Mouse (Mus musculus): ENCODE results near the gene Cnga2. TPM values are rescaled to one million over a fixed set of nuclear protein-coding genes. Genes with fewer than 3 reads are reported as not detected.

Gene Cnga2
- polyA plus RNA-seq, 2 experiments = 0.30 to 0.49 TPM

DNA sequence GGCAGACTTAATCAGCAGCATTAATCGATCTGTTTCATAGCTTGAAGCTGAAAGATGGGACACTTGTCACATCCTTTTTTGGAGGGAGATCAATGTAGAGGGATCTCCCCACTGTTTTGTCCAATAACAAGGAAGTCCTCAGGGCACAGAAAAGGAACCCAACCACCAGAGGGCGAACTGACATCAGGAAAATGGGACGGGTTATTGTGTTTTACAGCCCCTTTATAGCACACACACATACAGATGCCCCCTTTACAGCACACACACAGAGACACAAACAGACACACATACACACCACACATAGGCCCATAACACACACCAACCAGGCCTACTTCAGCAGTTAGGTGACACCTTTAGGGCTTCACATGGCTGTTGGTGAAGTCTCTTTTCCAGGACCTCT lies 21.2 kb downstream of the Cnga2 start:
- H3K36me3 ChIP-seq (ENCODE audit: control insufficient read depth, insufficient read depth, low read length) = no peaks in the 10 kb centered on the region
- DNase-seq (ENCODE audit: low spot score) = no peak
- no peak overlapping the region for H3K4me3 ChIP-seq (replicated peaks; ENCODE audit: low read length)
- no peak for TF ChIP-seq POLR2A (IDR thresholded peaks at IDR 0.05; ENCODE audit: borderline replicate concordance, extremely low read depth, insufficient read depth, insufficient read length)
- H3K4me1 ChIP-seq (ENCODE audit: control insufficient read depth, insufficient read depth, low read length) = no peaks in the 10 kb centered on the region
- no peak for ATAC-seq (ENCODE audit: low FRiP score, low read depth)
- H3K9ac ChIP-seq (ENCODE audit: low read depth, low read length, severe bottlenecking) = no peak overlapping the region
- no peak overlapping the region for H3K27ac ChIP-seq (replicated peaks; ENCODE audit: low read depth, low read length)
- H3K27me3 ChIP-seq (ENCODE audit: control insufficient read depth, insufficient read depth, low read length) = no peaks in the 10 kb centered on the region
- no peak overlapping the region for H3K4me2 ChIP-seq (replicated peaks; ENCODE audit: low read depth, low read length, severe bottlenecking)
- H3K9me3 ChIP-seq (ENCODE audit: control insufficient read depth, low read length) = no peaks in the 10 kb centered on the region
- WGBS = 33% methylated on average over 3 of the region's 3 CpGs

DNA sequence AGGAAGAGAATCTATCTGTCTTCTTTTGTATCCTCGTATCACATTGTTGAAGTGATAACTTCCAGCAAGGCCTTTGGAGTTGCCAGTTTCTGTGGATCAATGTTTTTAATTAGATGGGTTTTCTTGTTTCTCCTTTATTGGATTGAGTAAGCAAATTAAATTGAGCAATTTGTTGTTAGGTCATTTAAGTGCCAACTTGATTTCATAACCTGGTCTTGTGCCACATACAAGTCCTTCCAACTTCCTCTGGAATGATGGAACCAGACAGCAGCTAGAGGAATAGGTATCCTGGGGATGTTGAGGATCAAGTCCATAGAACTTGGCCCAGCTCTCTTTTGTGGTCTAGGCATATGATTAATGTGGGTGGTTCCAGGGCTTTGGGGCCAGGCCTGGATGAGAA lies 30.6 kb downstream of the Cnga2 start:
- ATAC-seq (ENCODE audit: low FRiP score, low read depth) = no peak
- H3K4me3 ChIP-seq (replicated peaks; ENCODE audit: low read length) = no peak overlapping the region
- no peaks in the 10 kb centered on the region for H3K4me1 ChIP-seq (ENCODE audit: control insufficient read depth, insufficient read depth, low read length)
- H3K9ac ChIP-seq (ENCODE audit: low read depth, low read length, severe bottlenecking) = no peak overlapping the region
- no peak for TF ChIP-seq POLR2A (IDR thresholded peaks at IDR 0.05; ENCODE audit: borderline replicate concordance, extremely low read depth, insufficient read depth, insufficient read length)
- no peaks in the 10 kb centered on the region for H3K27me3 ChIP-seq (ENCODE audit: control insufficient read depth, insufficient read depth, low read length)
- WGBS = 85% methylated on average over 1 of the region's 1 CpGs
- no peak for DNase-seq (ENCODE audit: low spot score)
- H3K9me3 ChIP-seq (ENCODE audit: control insufficient read depth, low read length) = no peaks in the 10 kb centered on the region
- no peaks in the 10 kb centered on the region for H3K36me3 ChIP-seq (ENCODE audit: control insufficient read depth, insufficient read depth, low read length)
- H3K4me2 ChIP-seq (replicated peaks; ENCODE audit: low read depth, low read length, severe bottlenecking) = no peak overlapping the region
- no peak overlapping the region for H3K27ac ChIP-seq (replicated peaks; ENCODE audit: low read depth, low read length)

DNA sequence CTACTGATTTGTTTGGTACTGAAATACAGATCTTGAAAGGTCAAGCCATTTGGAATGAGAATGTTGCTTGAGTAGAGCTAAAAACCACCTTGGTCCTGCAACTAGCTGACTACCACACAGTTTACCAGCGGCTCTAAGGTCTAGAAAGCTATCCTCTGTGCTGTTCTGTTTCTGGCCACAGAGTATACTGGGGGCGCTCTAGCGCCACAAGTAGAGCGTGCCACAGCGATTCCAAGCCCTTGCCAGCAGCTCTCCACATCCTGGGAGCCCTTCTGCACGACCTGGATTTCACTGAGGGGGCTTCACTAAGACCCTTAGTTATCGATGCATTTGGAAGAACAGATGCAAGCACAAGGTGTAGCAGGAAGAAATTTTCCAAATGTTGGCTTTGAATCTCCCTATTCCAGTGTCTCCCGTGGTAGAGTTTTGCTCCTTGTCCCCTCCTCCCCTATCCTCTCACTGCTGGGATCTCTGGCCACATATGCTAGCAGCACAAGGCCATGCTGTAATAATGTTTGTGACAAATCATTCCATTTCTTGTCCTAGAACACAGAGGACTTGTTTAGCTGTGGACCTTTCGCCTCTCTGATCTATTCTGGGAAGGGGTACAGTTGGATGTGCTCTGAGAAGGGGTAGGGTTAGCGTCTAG lies 31.2 kb downstream of the Cnga2 start:
- no peaks in the 10 kb centered on the region for H3K4me1 ChIP-seq (ENCODE audit: control insufficient read depth, insufficient read depth, low read length)
- H3K4me3 ChIP-seq (replicated peaks; ENCODE audit: low read length) = no peak overlapping the region
- no peaks in the 10 kb centered on the region for H3K9me3 ChIP-seq (ENCODE audit: control insufficient read depth, low read length)
- H3K4me2 ChIP-seq (replicated peaks; ENCODE audit: low read depth, low read length, severe bottlenecking) = no peak overlapping the region
- TF ChIP-seq POLR2A (IDR thresholded peaks at IDR 0.05; ENCODE audit: borderline replicate concordance, extremely low read depth, insufficient read depth, insufficient read length) = no peak
- H3K9ac ChIP-seq (ENCODE audit: low read depth, low read length, severe bottlenecking) = no peak overlapping the region
- ATAC-seq (ENCODE audit: low FRiP score, low read depth) = no peak
- 38% methylated on average over 10 of the region's 10 CpGs for WGBS
- H3K27me3 ChIP-seq (ENCODE audit: control insufficient read depth, insufficient read depth, low read length) = no peaks in the 10 kb centered on the region
- H3K36me3 ChIP-seq (ENCODE audit: control insufficient read depth, insufficient read depth, low read length) = no peaks in the 10 kb centered on the region
- DNase-seq (ENCODE audit: low spot score) = peak; percentile 29
- no peak overlapping the region for H3K27ac ChIP-seq (replicated peaks; ENCODE audit: low read depth, low read length)

DNA sequence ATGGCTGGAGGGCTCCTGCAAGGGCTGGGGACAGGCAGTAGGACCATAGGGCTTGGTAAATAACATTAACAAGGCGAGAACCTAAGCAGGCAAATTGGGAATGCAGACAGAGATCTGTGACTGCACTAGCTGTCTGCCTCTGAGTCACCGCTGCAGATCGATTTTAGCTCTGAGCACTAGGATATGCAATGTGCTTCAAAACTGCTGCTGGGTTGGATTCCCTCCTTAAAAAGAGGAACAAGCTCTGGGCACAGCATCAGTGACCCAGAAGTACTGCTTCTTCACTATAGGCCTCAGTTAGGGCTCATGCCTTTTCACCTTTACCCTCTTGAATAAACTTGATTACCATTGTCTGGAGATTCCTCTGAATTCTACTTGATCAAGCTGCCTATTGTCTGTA lies 31.9 kb downstream of the Cnga2 start:
- ATAC-seq (ENCODE audit: low FRiP score, low read depth) (no peak), DNase-seq (ENCODE audit: low spot score) (no peak)
- Histone ChIP-seq H3K9ac (ENCODE audit: low read depth, low read length, severe bottlenecking) (no peak overlapping the region), H3K4me1 (ENCODE audit: control insufficient read depth, insufficient read depth, low read length) (no peaks in the 10 kb centered on the region), H3K4me2 (replicated peaks; ENCODE audit: low read depth, low read length, severe bottlenecking) (no peak overlapping the region), H3K27ac (replicated peaks; ENCODE audit: low read depth, low read length) (no peak overlapping the region), H3K4me3 (replicated peaks; ENCODE audit: low read length) (no peak overlapping the region), H3K27me3 (ENCODE audit: control insufficient read depth, insufficient read depth, low read length) (no peaks in the 10 kb centered on the region), H3K9me3 (ENCODE audit: control insufficient read depth, low read length) (no peaks in the 10 kb centered on the region), H3K36me3 (ENCODE audit: control insufficient read depth, insufficient read depth, low read length) (no peaks in the 10 kb centered on the region)
- TF ChIP-seq POLR2A (IDR thresholded peaks at IDR 0.05; ENCODE audit: borderline replicate concordance, extremely low read depth, insufficient read depth, insufficient read length) = no peak
- WGBS = 62% methylated on average over 3 of the region's 3 CpGs

DNA sequence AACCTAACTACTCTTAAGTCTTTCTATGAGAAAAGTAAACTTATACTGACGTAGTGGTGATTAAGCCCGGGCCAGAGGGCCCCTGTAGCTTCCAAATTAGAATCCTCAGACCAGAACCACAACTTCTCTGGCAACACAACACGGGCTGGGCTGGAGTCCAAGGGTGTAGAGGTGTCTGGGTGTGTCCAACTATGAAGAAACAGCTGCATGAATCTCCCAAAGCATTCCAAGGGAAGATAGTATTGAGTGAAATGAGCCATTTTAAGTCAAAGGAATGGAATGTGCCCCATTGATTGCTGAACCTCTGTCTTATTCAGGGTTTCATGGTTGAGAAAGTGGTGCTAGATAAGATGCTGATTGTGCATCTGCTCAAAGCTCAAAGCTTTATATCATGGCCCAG lies 52.4 kb downstream of the Cnga2 start:
- Histone ChIP-seq H3K4me1 (ENCODE audit: control insufficient read depth, insufficient read depth, low read length) (no peaks in the 10 kb centered on the region), H3K27ac (replicated peaks; ENCODE audit: low read depth, low read length) (no peak overlapping the region), H3K9me3 (ENCODE audit: control insufficient read depth, low read length) (no peaks in the 10 kb centered on the region), H3K4me3 (replicated peaks; ENCODE audit: low read length) (no peak overlapping the region), H3K36me3 (ENCODE audit: control insufficient read depth, insufficient read depth, low read length) (no peaks in the 10 kb centered on the region), H3K4me2 (replicated peaks; ENCODE audit: low read depth, low read length, severe bottlenecking) (no peak overlapping the region), H3K9ac (ENCODE audit: low read depth, low read length, severe bottlenecking) (no peak overlapping the region), H3K27me3 (ENCODE audit: control insufficient read depth, insufficient read depth, low read length) (no peaks in the 10 kb centered on the region)
- ATAC-seq (ENCODE audit: low FRiP score, low read depth) (no peak), DNase-seq (ENCODE audit: low spot score) (peak; percentile 14)
- no peak for TF ChIP-seq POLR2A (IDR thresholded peaks at IDR 0.05; ENCODE audit: borderline replicate concordance, extremely low read depth, insufficient read depth, insufficient read length)
- WGBS = 49% methylated on average over 3 of the region's 3 CpGs

DNA sequence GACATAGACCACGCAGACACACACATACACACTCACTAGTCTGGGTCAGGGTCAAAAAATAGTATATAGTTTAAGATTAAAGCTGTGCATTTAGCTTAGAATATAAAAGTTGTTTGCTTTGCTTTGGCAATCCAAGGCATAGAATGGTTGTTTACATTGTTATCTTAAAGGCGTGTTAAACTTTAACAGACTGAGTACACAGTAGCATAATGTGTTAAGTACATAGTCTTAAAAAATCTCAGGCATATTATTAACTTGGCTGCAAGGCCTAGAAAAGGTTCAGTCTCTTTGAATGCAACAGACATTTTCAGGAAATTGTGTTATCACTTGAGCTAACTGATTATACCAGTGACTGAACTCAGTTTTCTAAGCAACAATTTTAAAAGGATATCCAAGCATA lies 56.3 kb downstream of the Cnga2 start:
- no peaks in the 10 kb centered on the region for H3K27me3 ChIP-seq (ENCODE audit: control insufficient read depth, insufficient read depth, low read length)
- H3K36me3 ChIP-seq (ENCODE audit: control insufficient read depth, insufficient read depth, low read length) = no peaks in the 10 kb centered on the region
- ATAC-seq (ENCODE audit: low FRiP score, low read depth) (no peak), DNase-seq (ENCODE audit: low spot score) (no peak)
- no peak overlapping the region for H3K9ac ChIP-seq (ENCODE audit: low read depth, low read length, severe bottlenecking)
- H3K4me1 ChIP-seq (ENCODE audit: control insufficient read depth, insufficient read depth, low read length) = no peaks in the 10 kb centered on the region
- H3K27ac ChIP-seq (replicated peaks; ENCODE audit: low read depth, low read length) = no peak overlapping the region
- H3K4me2 ChIP-seq (replicated peaks; ENCODE audit: low read depth, low read length, severe bottlenecking) = no peak overlapping the region
- TF ChIP-seq POLR2A (IDR thresholded peaks at IDR 0.05; ENCODE audit: borderline replicate concordance, extremely low read depth, insufficient read depth, insufficient read length) = no peak
- H3K9me3 ChIP-seq (ENCODE audit: control insufficient read depth, low read length) = no peaks in the 10 kb centered on the region
- WGBS = 77% methylated on average over 2 of the region's 2 CpGs
- no peak overlapping the region for H3K4me3 ChIP-seq (replicated peaks; ENCODE audit: low read length)

Other genes starting within 250 kb of the Cnga2 start
- 13.5 and 13.8 TPM in 2 replicates for gene Vma21, start 175.9 kb upstream of the Cnga2 start, polyA plus RNA-seq (2012; rRNA removed)
- 38.1 and 39.7 TPM in 2 replicates for gene Vma21, start 175.9 kb upstream of the Cnga2 start, polyA plus RNA-seq (2014; fragmentation: Nextera tagmentation; extraction: Ambion mirVana)
- gene Gm1141, start 70.8 kb upstream of the Cnga2 start, polyA plus RNA-seq (2012; rRNA removed) = 2.0 and 2.4 TPM in 2 replicates
- 0.47 TPM in 2 replicates for gene Gm1141, start 70.8 kb upstream of the Cnga2 start, polyA plus RNA-seq (2014; fragmentation: Nextera tagmentation; extraction: Ambion mirVana)
- gene Prrg3, start 29.2 kb upstream of the Cnga2 start, polyA plus RNA-seq (2012; rRNA removed) = 21.4 and 24.7 TPM in 2 replicates
- gene Prrg3, start 29.2 kb upstream of the Cnga2 start, polyA plus RNA-seq (2014; fragmentation: Nextera tagmentation; extraction: Ambion mirVana) = 14.2 and 14.6 TPM in 2 replicates
- 0.25 and 0.61 TPM in 2 replicates for gene Fate1, start 18.9 kb upstream of the Cnga2 start, polyA plus RNA-seq (2012; rRNA removed)
- not detected in 2 replicates for gene Fate1, start 18.9 kb upstream of the Cnga2 start, polyA plus RNA-seq (2014; fragmentation: Nextera tagmentation; extraction: Ambion mirVana)
- not detected in 2 replicates for gene Magea4, start 230.2 kb downstream of the Cnga2 start, polyA plus RNA-seq (2012; rRNA removed)
- gene Magea4, start 230.2 kb downstream of the Cnga2 start, polyA plus RNA-seq (2014; fragmentation: Nextera tagmentation; extraction: Ambion mirVana) = not detected in 2 replicates

All from limb, embryonic 14.5 days (tissue).